Comparison of ENCODE assay signal across 10 mouse cellular contexts in the genomic region with DNA sequence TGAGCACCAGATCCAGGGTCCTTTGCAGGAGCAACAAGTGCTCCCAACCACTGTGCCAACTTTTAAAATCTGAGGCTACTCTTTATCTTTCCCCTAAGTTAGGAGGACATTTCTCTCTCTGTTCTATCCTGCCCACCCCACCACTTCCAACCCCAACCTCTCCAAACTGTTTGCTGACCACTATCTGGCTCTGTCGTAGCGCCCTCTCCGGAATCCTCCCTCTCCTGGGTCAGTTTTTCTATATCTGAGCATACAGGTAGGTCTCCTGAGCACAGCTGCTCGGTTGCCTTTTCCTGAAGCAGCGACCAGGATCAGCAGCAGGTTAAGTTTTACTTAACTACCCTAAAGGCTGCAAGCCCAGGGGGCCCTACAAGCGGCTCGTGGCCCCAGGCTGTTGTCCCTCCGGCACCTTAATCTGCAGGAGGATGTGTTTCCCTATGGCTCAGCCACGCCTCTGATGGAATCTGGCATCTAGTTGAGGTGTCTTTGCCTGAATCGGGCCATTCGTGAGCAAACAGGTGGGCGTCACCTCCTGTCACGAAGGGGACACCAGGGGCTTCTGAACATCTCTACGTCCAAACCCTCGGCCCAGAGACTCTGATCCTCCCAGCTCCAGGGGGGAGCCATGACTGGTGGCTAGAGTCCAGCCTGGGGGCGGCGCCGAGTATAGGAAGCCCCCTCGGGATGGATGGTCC. TPM values are rescaled to one million over a fixed set of nuclear protein-coding genes. Genes with fewer than 3 reads are reported as not detected.
A peak's percentile ranks its signal among the peaks of the same experiment; 100 is the strongest.
DNase-seq lines count a peak whose midpoint lies in the region; ATAC-seq and TF ChIP-seq lines count a peak whose summit lies in the region.
"Had no signal": no experiment of that assay in that cellular context is flagged by ENCODE, and none has a peak within 500 bp of the region (broad histone marks: within the 10 kb centered on the region; RNA-seq: fewer than 3 reads in every experiment).

No protein-coding gene starts in this region.

- H3K9me3 ChIP-seq in lung, embryonic 15.5 days = no peaks in the 10 kb centered on the region
- no peaks in the 10 kb centered on the region for H3K9me3 ChIP-seq in hindbrain, postnatal 0 days (ENCODE audit: low read length)
- H3K9me3 ChIP-seq in neural tube, embryonic 13.5 days = 0 out of 2 replicates have a peak, but pooled peaks cover 5% of the 10 kb centered on the region

- H3K36me3 ChIP-seq in lung, embryonic 15.5 days = no peaks in the 10 kb centered on the region
- H3K36me3 ChIP-seq in hindbrain, postnatal 0 days (ENCODE audit: insufficient read depth, low read length) = no peaks in the 10 kb centered on the region
- no peaks in the 10 kb centered on the region for H3K36me3 ChIP-seq in neural tube, embryonic 13.5 days

- TF ChIP-seq CTCF in hindbrain, postnatal 0 days (IDR thresholded peaks at IDR 0.05; ENCODE audit: low read depth) = no peak

- H3K27ac ChIP-seq in lung, embryonic 15.5 days = no peak overlapping the region
- no peak overlapping the region for H3K27ac ChIP-seq in hindbrain, postnatal 0 days
- no peak overlapping the region for H3K27ac ChIP-seq in neural tube, embryonic 13.5 days (replicated peaks)

- H3K9ac ChIP-seq in lung, embryonic 15.5 days = no peak overlapping the region
- no peak overlapping the region for H3K9ac ChIP-seq in hindbrain, postnatal 0 days (replicated peaks; ENCODE audit: low read length)
- no peak overlapping the region for H3K9ac ChIP-seq in neural tube, embryonic 13.5 days

- WGBS in lung, embryonic 15.5 days = 2% methylated on average over 19 of the region's 19 CpGs
- WGBS in hindbrain, postnatal 0 days = 1% methylated on average over 19 of the region's 19 CpGs
- 2% methylated on average over 19 of the region's 19 CpGs for WGBS in neural tube, embryonic 13.5 days

- peaks cover 4% of the 10 kb centered on the region; the same call in 1 of the 2 replicates for H3K4me1 ChIP-seq in lung, embryonic 15.5 days
- no peaks in the 10 kb centered on the region for H3K4me1 ChIP-seq in hindbrain, postnatal 0 days (ENCODE audit: insufficient read depth, low read length)
- H3K4me1 ChIP-seq in neural tube, embryonic 13.5 days (replicated peaks) = peaks cover 6% of the 10 kb centered on the region

- H3K4me2 ChIP-seq in lung, embryonic 15.5 days = peak overlapping the region; percentile 6; the same call in 1 of the 2 replicates
- peak overlapping the region; percentile 34; the same call in 1 of the 2 replicates for H3K4me2 ChIP-seq in hindbrain, postnatal 0 days (ENCODE audit: low read depth, low read length)
- peak overlapping the region; percentile 41 for H3K4me2 ChIP-seq in neural tube, embryonic 13.5 days

- no peak for ATAC-seq in lung, embryonic 15.5 days (ENCODE audit: borderline replicate concordance, extremely low read depth, low FRiP score, low TSS enrichment)
- no peak for ATAC-seq in hindbrain, postnatal 0 days
- ATAC-seq in neural tube, embryonic 13.5 days (ENCODE audit: low read depth) = no peak

- peaks cover 87% of the 10 kb centered on the region for H3K27me3 ChIP-seq in lung, embryonic 15.5 days
- H3K27me3 ChIP-seq in hindbrain, postnatal 0 days (ENCODE audit: insufficient read depth, low read length) = peaks cover 62% of the 10 kb centered on the region
- peaks cover 91% of the 10 kb centered on the region for H3K27me3 ChIP-seq in neural tube, embryonic 13.5 days

- peak; percentile 30 for DNase-seq in embryo, embryonic 10.5 days (ENCODE audit: low spot score)
- DNase-seq in embryo, embryonic 10 days (ENCODE audit: low spot score) = no peak
- DNase-seq in lung, postnatal 4 days = no peak
- no peak for DNase-seq in hindbrain, postnatal 0 days (ENCODE audit: low spot score)
- no peak for DNase-seq in adrenal gland, postnatal 14 days
- DNase-seq in left cerebral cortex, postnatal 25 days (ENCODE audit: low spot score in 2 of 2) = no peak
- DNase-seq: kidney, adult 8-10 months had no signal

- intact Hi-C loops in left cerebral cortex, postnatal 25 days (cut with DNase I) = loop anchor here (10.0 kb wide), 1 partner anchor 1889 kb away; no protein-coding TSS in a partner anchor

- no peak overlapping the region; the same call in 1 of the 2 replicates for H3K4me3 ChIP-seq in lung, embryonic 15.5 days
- no peak overlapping the region for H3K4me3 ChIP-seq in hindbrain, postnatal 0 days (ENCODE audit: low read length)
- H3K4me3 ChIP-seq in neural tube, embryonic 13.5 days = peak overlapping the region; percentile 13; the same call in 1 of the 2 replicates

RNA-seq across cellular contexts. Expression of a gene that starts 6.1 kb away (rescaled TPM):
- 0.20 and 0.38 TPM in 2 replicates for polyA plus RNA-seq in lung, embryonic 15.5 days (2015; fragmentation: Nextera tagmentation; extraction: Ambion mirVana)
- total RNA-seq in hindbrain, postnatal 0 days (2014; rRNA removed) = 2.1 and 4.7 TPM in 2 replicates
- polyA plus RNA-seq in hindbrain, postnatal 0 days (2015; fragmentation: Nextera tagmentation; extraction: Ambion mirVana) = 6.9 and 7.2 TPM in 2 replicates
- 11.6 and 13.7 TPM in 2 replicates for polyA plus RNA-seq in neural tube, embryonic 13.5 days (2015; fragmentation: Nextera tagmentation; extraction: Ambion mirVana)
- total RNA-seq in adrenal gland, postnatal 14 days (2021) = 0.30 and 0.38 TPM in 2 replicates
- under 1 TPM; 0.50 to 0.57 TPM for total RNA-seq in left cerebral cortex, postnatal 25 days (2021)
- polyA plus RNA-seq: liver, embryonic 16.5 days had no signal
